Mouse (Mus musculus) kidney, postnatal 10 days (tissue): ENCODE measurements around the gene Cby1.
A peak's percentile ranks its signal among the peaks of the same experiment; 100 is the strongest.

Experiments used
- DNase-seq: peaks from one replicate; pipeline ENCODE4 v3.0.0; 2021; ENCODE audit warnings: mixed read lengths

Gene Cby1

GRCm38 (mm10) chr15:79658531-79659375, at the start of gene Cby1, which contains the start of gene Fam227a:
TSS of gene Cby1 (plus strand) at chr15:79659199.
TSS of gene Fam227a (minus strand) at chr15:79658956.
- peak; percentile 97 for DNase-seq

GRCm38 (mm10) chr15:79609226-79609625, 49.8 kb upstream of the Cby1 start:
- DNase-seq: no peak

GRCm38 (mm10) chr15:79615501-79615900, 43.5 kb upstream of the Cby1 start:
- DNase-seq: no peak

GRCm38 (mm10) chr15:79616729-79617128, 42.3 kb upstream of the Cby1 start:
- no peak for DNase-seq

- DNase-seq: no peak
These were observed 41.9 kb upstream of the Cby1 start for GRCm38 (mm10) chr15:79617135-79617534.

- DNase-seq: no peak
These were observed 40.5 kb upstream of the Cby1 start for GRCm38 (mm10) chr15:79618456-79618855.

- DNase-seq: peak; percentile 26
These were observed 39.1 kb upstream of the Cby1 start for GRCm38 (mm10) chr15:79619770-79620414.

GRCm38 (mm10) chr15:79630471-79630870, 28.5 kb upstream of the Cby1 start:
- DNase-seq: no peak

- no peak for DNase-seq
These were observed 17.7 kb upstream of the Cby1 start for GRCm38 (mm10) chr15:79641135-79641817.

- no peak for DNase-seq
These were observed 13.5 kb upstream of the Cby1 start for GRCm38 (mm10) chr15:79645483-79645882.

- DNase-seq: no peak
These were observed 10.9 kb upstream of the Cby1 start for GRCm38 (mm10) chr15:79648130-79648529.

- peak; percentile 65 for DNase-seq
These were observed 8.4 kb upstream of the Cby1 start for GRCm38 (mm10) chr15:79650569-79650968.

- DNase-seq: no peak
These were observed 7.5 kb upstream of the Cby1 start for GRCm38 (mm10) chr15:79651481-79651880.

- no peak for DNase-seq
These were observed 2.5 kb upstream of the Cby1 start for GRCm38 (mm10) chr15:79656451-79656850.

GRCm38 (mm10) chr15:79657837-79658530, 1.0 kb upstream of the Cby1 start:
- peak; percentile 92 for DNase-seq

- DNase-seq: peak; percentile 52
These were observed 2.9 kb downstream of the Cby1 start for GRCm38 (mm10) chr15:79661852-79662251.

- DNase-seq: no peak
These were observed 5.7 kb downstream of the Cby1 start for GRCm38 (mm10) chr15:79664666-79665065.

GRCm38 (mm10) chr15:79669195-79669594, 10.2 kb downstream of the Cby1 start:
- DNase-seq: peak; percentile 48

GRCm38 (mm10) chr15:79670249-79670971, 11.4 kb downstream of the Cby1 start, which contains the start of gene Tomm22:
TSS of gene Tomm22 (plus strand) at chr15:79670861.
- peak; percentile 94 for DNase-seq

- DNase-seq: no peak
These were observed 11.9 kb downstream of the Cby1 start for GRCm38 (mm10) chr15:79670972-79671299.

- peak; percentile 49 for DNase-seq
These were observed 12.9 kb downstream of the Cby1 start for GRCm38 (mm10) chr15:79671828-79672348.

- DNase-seq: no peak
These were observed 18.9 kb downstream of the Cby1 start for GRCm38 (mm10) chr15:79677936-79678335.
